Mouse (Mus musculus) kidney, embryonic 15.5 days (tissue): Measurements from ENCODE around the gene Olfr112. TPM values are rescaled to one million over a fixed set of nuclear protein-coding genes. Genes with fewer than 3 reads are reported as not detected.
"Not testable (repeated sequence)": the region's sequence is repeated elsewhere in the genome, so short reads cannot be mapped to it uniquely, and the experiment has no call there.

Source experiments
- ATAC-seq: fragments of 200-750 bp; cut with Nextera tagmentation; replicated peaks from 2 replicates; pipeline ENCODE4 v1.8.0; 2017; ENCODE audit warnings: moderate TSS enrichment; ENCODE audit not compliant: low FRiP score
- H3K27ac ChIP-seq: fragments of 300-500 bp; sonication (generic); 2 replicates; pipeline ENCODE4 v1.5.1; 2015; ENCODE audit warnings: mild to moderate bottlenecking, inconsistent platforms
- H3K27me3 ChIP-seq: fragments of 300-500 bp; sonication (generic); 2 replicates; pipeline ENCODE4 v1.6.1; 2015; ENCODE audit warnings: inconsistent platforms
- H3K36me3 ChIP-seq: fragments of 300-500 bp; sonication (generic); 2 replicates; pipeline ENCODE4 v1.6.1; 2015; ENCODE audit warnings: inconsistent platforms
- H3K4me1 ChIP-seq: fragments of 300-500 bp; sonication (generic); 2 replicates; pipeline ENCODE4 v1.6.1; 2015; ENCODE audit warnings: inconsistent platforms
- H3K4me2 ChIP-seq: fragments of 300-500 bp; sonication (generic); 2 replicates; pipeline ENCODE4 v1.6.1; 2015; ENCODE audit warnings: moderate library complexity, mild to moderate bottlenecking, inconsistent platforms
- H3K4me3 ChIP-seq: fragments of 300-500 bp; sonication (generic); replicated peaks from 2 replicates; pipeline ENCODE4 v1.5.1; 2015; ENCODE audit warnings: mild to moderate bottlenecking, inconsistent platforms
- H3K9ac ChIP-seq: fragments of 300-500 bp; sonication (generic); 2 replicates; pipeline ENCODE4 v1.6.1; 2015; ENCODE audit warnings: mild to moderate bottlenecking, inconsistent platforms
- H3K9me3 ChIP-seq: fragments of 300-500 bp; sonication (generic); replicated peaks from 2 replicates; pipeline ENCODE4 v1.6.1; 2016; ENCODE audit warnings: inconsistent platforms
- WGBS: fragments of 180-500 bp; shearing (Covaris S2); methylation state at CpG from one replicate; pipeline ENCODE4 v1.1.7; 2015; ENCODE audit warnings: mixed read lengths; 5-methylcytosine and 5-hydroxymethylcytosine counted together
- polyA plus RNA-seq: library from polyadenylated mRNA; unstranded; fragments of >200 nt; fragmentation: Nextera tagmentation; extraction: Ambion mirVana; gene quantifications from 2 replicates; pipeline ENCODE4 v1.2.1, GENCODE M21; 2015

Olfr112 gene
- not detected in 2 replicates for polyA plus RNA-seq

GRCm38 (mm10) chr17:37569351-37569750, at the start of gene Olfr112:
TSS of gene Olfr112 (minus strand) at chr17:37569451.
- no peak for ATAC-seq

GRCm38 (mm10) chr17:37592643-37593042, 23.4 kb upstream of the Olfr112 start, which contains the start of gene Olfr114:
TSS of gene Olfr114 (minus strand) at chr17:37592743.
- no peak within 1 kb of the TSS for H3K27ac ChIP-seq
- H3K9ac ChIP-seq, result no peak within 1 kb of the TSS
- no peaks in the 10 kb centered on the region for H3K36me3 ChIP-seq
- H3K4me2 ChIP-seq, result no peak within 1 kb of the TSS
- no peaks in the 10 kb centered on the region for H3K27me3 ChIP-seq
- H3K9me3 ChIP-seq, result no peaks in the 10 kb centered on the region
- no peaks in the 10 kb centered on the region for H3K4me1 ChIP-seq
- no peak for ATAC-seq
- H3K4me3 ChIP-seq, result no peak within 1 kb of the TSS

More at GRCm38 (mm10) chr17:37569351-37569750, at the start of gene Olfr112:
- Histone ChIP-seq H3K9ac (no peak within 1 kb of the TSS), H3K27ac (no peak within 1 kb of the TSS), H3K4me2 (no peak within 1 kb of the TSS), H3K9me3 (no peaks in the 10 kb centered on the region), H3K4me3 (no peak within 1 kb of the TSS), H3K4me1 (no peaks in the 10 kb centered on the region), H3K36me3 (no peaks in the 10 kb centered on the region), H3K27me3 (no peaks in the 10 kb centered on the region)

- Histone ChIP-seq H3K9me3 (no peaks in the 10 kb centered on the region), H3K4me2 (no peak within 1 kb of the TSS), H3K27ac (no peak within 1 kb of the TSS), H3K9ac (no peak within 1 kb of the TSS), H3K27me3 (no peaks in the 10 kb centered on the region), H3K36me3 (no peaks in the 10 kb centered on the region), H3K4me3 (no peak within 1 kb of the TSS), H3K4me1 (no peaks in the 10 kb centered on the region)
- no peak for ATAC-seq
Measured at GRCm38 (mm10) chr17:37577563-37577962, 8.3 kb upstream of the Olfr112 start, which contains the start of gene Olfr113. TSS of gene Olfr113 (minus strand) at chr17:37577663.

GRCm38 (mm10) chr17:37558913-37559615, 10.2 kb downstream of the Olfr112 start:
- Histone ChIP-seq H3K27ac (no peak overlapping the region), H3K4me3 (no peak overlapping the region), H3K36me3 (no peaks in the 10 kb centered on the region), H3K9ac (no peak overlapping the region), H3K4me2 (no peak overlapping the region), H3K27me3 (no peaks in the 10 kb centered on the region), H3K9me3 (no peaks in the 10 kb centered on the region), H3K4me1 (no peaks in the 10 kb centered on the region)
- 62% methylated on average over 1 of the region's 1 CpGs for WGBS
- ATAC-seq, result no peak

- Histone ChIP-seq H3K9ac (no peak overlapping the region), H3K4me3 (no peak overlapping the region), H3K36me3 (no peaks in the 10 kb centered on the region), H3K4me1 (no peaks in the 10 kb centered on the region), H3K9me3 (no peaks in the 10 kb centered on the region), H3K27ac (no peak overlapping the region), H3K4me2 (no peak overlapping the region), H3K27me3 (no peaks in the 10 kb centered on the region)
- ATAC-seq, result no peak
- WGBS, result 71% methylated on average over 3 of the region's 3 CpGs
Measured at GRCm38 (mm10) chr17:37543800-37544435, 25.3 kb downstream of the Olfr112 start.

GRCm38 (mm10) chr17:37541454-37542119, 27.7 kb downstream of the Olfr112 start:
- H3K36me3 ChIP-seq, result no peaks in the 10 kb centered on the region
- no peaks in the 10 kb centered on the region for H3K9me3 ChIP-seq
- H3K4me3 ChIP-seq, result no peak overlapping the region
- H3K9ac ChIP-seq, result no peak overlapping the region
- H3K4me1 ChIP-seq, result no peaks in the 10 kb centered on the region
- H3K27ac ChIP-seq, result no peak overlapping the region
- 85% methylated on average over 4 of the region's 4 CpGs for WGBS
- no peak overlapping the region for H3K4me2 ChIP-seq
- no peaks in the 10 kb centered on the region for H3K27me3 ChIP-seq
- no peak for ATAC-seq

GRCm38 (mm10) chr17:37538416-37538815, 30.8 kb downstream of the Olfr112 start:
- H3K9ac ChIP-seq, H3K27ac ChIP-seq, H3K4me2 ChIP-seq, H3K4me1 ChIP-seq, H3K9me3 ChIP-seq, H3K27me3 ChIP-seq, H3K36me3 ChIP-seq, H3K4me3 ChIP-seq, ATAC-seq: not testable (repeated sequence)
- WGBS, result 53% methylated on average over 1 of the region's 1 CpGs

- Histone ChIP-seq H3K4me3 (no peak overlapping the region), H3K9ac (no peak overlapping the region), H3K36me3 (no peaks in the 10 kb centered on the region), H3K27ac (no peak overlapping the region), H3K4me1 (no peaks in the 10 kb centered on the region), H3K27me3 (no peaks in the 10 kb centered on the region), H3K4me2 (no peak overlapping the region), H3K9me3 (no peaks in the 10 kb centered on the region)
- no peak for ATAC-seq
Measured at GRCm38 (mm10) chr17:37535173-37535572, 34.1 kb downstream of the Olfr112 start.

- not testable (repeated sequence) for H3K9ac ChIP-seq, H3K27ac ChIP-seq, H3K4me1 ChIP-seq, H3K4me3 ChIP-seq, ATAC-seq, H3K9me3 ChIP-seq, H3K27me3 ChIP-seq, H3K36me3 ChIP-seq, H3K4me2 ChIP-seq
- WGBS, result 84% methylated on average over 1 of the region's 1 CpGs
Measured at GRCm38 (mm10) chr17:37525427-37525826, 43.8 kb downstream of the Olfr112 start.

- H3K4me3 ChIP-seq, H3K4me1 ChIP-seq, ATAC-seq, H3K9ac ChIP-seq, H3K36me3 ChIP-seq, H3K27ac ChIP-seq, H3K27me3 ChIP-seq, H3K4me2 ChIP-seq, H3K9me3 ChIP-seq: not testable (repeated sequence)
Measured at GRCm38 (mm10) chr17:37524612-37525011, 44.6 kb downstream of the Olfr112 start.
